Mouse (Mus musculus): Measurements from ENCODE around the gene Foxn2. TPM values are rescaled to one million over a fixed set of nuclear protein-coding genes. Genes with fewer than 3 reads are reported as not detected.

Gene Foxn2
- polyA plus RNA-seq, 1 experiment from 2014 or later: 9.5 TPM

DNA sequence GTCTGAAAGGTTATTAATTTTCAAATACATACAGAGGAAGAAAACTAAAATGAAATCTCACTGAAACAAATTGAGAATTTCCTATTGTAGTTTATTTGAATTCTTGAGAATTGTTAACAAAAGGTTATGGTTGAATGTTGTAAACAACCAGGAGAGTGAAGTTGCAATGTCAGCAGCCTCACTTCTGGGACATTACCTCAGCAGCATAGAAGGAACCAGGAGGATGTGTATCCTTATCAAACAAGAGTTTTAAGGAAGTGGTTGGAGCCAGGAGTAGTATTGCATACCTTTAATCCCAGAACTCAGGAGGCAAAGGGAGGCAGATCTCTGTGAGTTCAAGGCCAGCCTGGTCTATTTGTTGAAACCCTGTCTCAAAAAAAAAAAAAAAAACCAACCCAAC is 37.2 kb downstream of the Foxn2 start:
- no peaks in the 10 kb centered on the region for H3K27me3 ChIP-seq (ENCODE audit: control insufficient read depth, insufficient read depth, low read length)
- no peak overlapping the region for H3K4me2 ChIP-seq (ENCODE audit: low read depth, low read length, severe bottlenecking)
- no peak for DNase-seq (ENCODE audit: low spot score)
- H3K4me1 ChIP-seq (replicated peaks; ENCODE audit: control insufficient read depth, insufficient read depth, low read length): no peaks in the 10 kb centered on the region
- H3K36me3 ChIP-seq (ENCODE audit: control insufficient read depth, insufficient read depth, low read length): no peaks in the 10 kb centered on the region
- H3K4me3 ChIP-seq (ENCODE audit: low read depth, low read length): no peak overlapping the region
- no peak overlapping the region for H3K9ac ChIP-seq (ENCODE audit: low read length)
- no peaks in the 10 kb centered on the region for H3K9me3 ChIP-seq (ENCODE audit: control insufficient read depth, low read length)
- no peak for ATAC-seq (replicated peaks; ENCODE audit: low FRiP score)
- H3K27ac ChIP-seq (ENCODE audit: low read depth, low read length): no peak overlapping the region

DNA sequence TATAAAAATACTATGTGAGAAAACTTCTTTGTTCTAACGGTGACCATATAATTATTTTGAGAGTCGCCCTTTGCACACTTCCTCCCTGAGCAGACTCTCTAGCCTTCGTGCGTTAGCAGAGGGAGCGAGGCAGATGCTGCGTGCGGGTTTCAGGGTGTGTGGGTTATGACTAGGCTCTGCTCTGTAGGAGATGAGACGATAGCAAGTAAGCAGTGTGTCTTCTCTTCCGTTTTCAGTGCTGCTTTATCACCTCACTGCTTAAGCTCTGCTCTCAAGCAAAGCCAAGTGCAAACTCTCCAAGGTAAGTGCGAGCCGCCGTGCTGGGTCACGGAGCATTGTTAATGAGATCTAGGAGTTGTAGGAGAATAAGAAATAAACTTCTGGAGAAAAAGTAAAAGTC is 38.5 kb downstream of the Foxn2 start:
- no peak overlapping the region for H3K4me3 ChIP-seq (ENCODE audit: low read depth, low read length)
- DNase-seq (ENCODE audit: low spot score) (no peak), ATAC-seq (replicated peaks; ENCODE audit: low FRiP score) (no peak)
- WGBS: 87% methylated on average over 13 of the region's 13 CpGs
- H3K27ac ChIP-seq (ENCODE audit: low read depth, low read length): no peak overlapping the region
- H3K9me3 ChIP-seq (ENCODE audit: control insufficient read depth, low read length): no peaks in the 10 kb centered on the region
- H3K4me2 ChIP-seq (ENCODE audit: low read depth, low read length, severe bottlenecking): no peak overlapping the region
- no peak overlapping the region for H3K9ac ChIP-seq (ENCODE audit: low read length)
- no peaks in the 10 kb centered on the region for H3K27me3 ChIP-seq (ENCODE audit: control insufficient read depth, insufficient read depth, low read length)
- H3K36me3 ChIP-seq (ENCODE audit: control insufficient read depth, insufficient read depth, low read length): no peaks in the 10 kb centered on the region
- H3K4me1 ChIP-seq (replicated peaks; ENCODE audit: control insufficient read depth, insufficient read depth, low read length): no peaks in the 10 kb centered on the region

- Histone ChIP-seq H3K4me3 (ENCODE audit: low read depth, low read length) (no peak overlapping the region), H3K36me3 (ENCODE audit: control insufficient read depth, insufficient read depth, low read length) (no peaks in the 10 kb centered on the region), H3K4me2 (ENCODE audit: low read depth, low read length, severe bottlenecking) (no peak overlapping the region), H3K4me1 (replicated peaks; ENCODE audit: control insufficient read depth, insufficient read depth, low read length) (no peaks in the 10 kb centered on the region), H3K27me3 (ENCODE audit: control insufficient read depth, insufficient read depth, low read length) (no peaks in the 10 kb centered on the region), H3K9ac (ENCODE audit: low read length) (no peak overlapping the region), H3K27ac (ENCODE audit: low read depth, low read length) (no peak overlapping the region), H3K9me3 (ENCODE audit: control insufficient read depth, low read length) (no peaks in the 10 kb centered on the region)
- ATAC-seq (replicated peaks; ENCODE audit: low FRiP score) (no peak), DNase-seq (ENCODE audit: low spot score) (no peak)
- 95% methylated on average over 10 of the region's 10 CpGs for WGBS
Measured at GRCm38 (mm10) chr17:88480369-88480768, 39.9 kb downstream of the Foxn2 start.

GRCm38 (mm10) chr17:88481062-88481461 is 40.6 kb downstream of the Foxn2 start:
- Histone ChIP-seq H3K9me3 (ENCODE audit: control insufficient read depth, low read length) (no peaks in the 10 kb centered on the region), H3K9ac (ENCODE audit: low read length) (no peak overlapping the region), H3K4me2 (ENCODE audit: low read depth, low read length, severe bottlenecking) (no peak overlapping the region), H3K27me3 (ENCODE audit: control insufficient read depth, insufficient read depth, low read length) (no peaks in the 10 kb centered on the region), H3K4me1 (replicated peaks; ENCODE audit: control insufficient read depth, insufficient read depth, low read length) (no peaks in the 10 kb centered on the region), H3K4me3 (ENCODE audit: low read depth, low read length) (no peak overlapping the region), H3K27ac (ENCODE audit: low read depth, low read length) (no peak overlapping the region), H3K36me3 (ENCODE audit: control insufficient read depth, insufficient read depth, low read length) (no peaks in the 10 kb centered on the region)
- ATAC-seq (replicated peaks; ENCODE audit: low FRiP score) (no peak), DNase-seq (ENCODE audit: low spot score) (no peak)
- WGBS: 88% methylated on average over 2 of the region's 2 CpGs

DNA sequence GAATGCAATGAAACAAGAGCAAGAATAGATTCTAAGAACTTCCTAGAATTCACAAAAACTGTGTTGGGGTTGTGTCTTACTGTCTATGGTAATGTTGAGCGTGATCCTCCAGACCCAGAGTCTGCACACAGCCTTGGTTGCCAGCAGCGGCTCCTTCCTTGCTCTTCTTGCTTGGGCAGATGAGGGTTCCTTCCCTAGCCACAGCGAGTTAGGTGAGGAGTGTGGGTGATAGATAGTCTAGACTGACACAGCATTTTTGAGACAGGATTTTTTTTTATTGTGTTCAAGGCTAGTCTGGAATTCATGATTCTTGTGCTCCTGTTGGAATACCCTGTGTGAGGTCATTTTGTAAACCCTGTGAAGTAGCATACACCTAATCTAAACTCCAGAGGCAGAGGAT is 41.1 kb downstream of the Foxn2 start:
- Histone ChIP-seq H3K27me3 (ENCODE audit: control insufficient read depth, insufficient read depth, low read length) (no peaks in the 10 kb centered on the region), H3K27ac (ENCODE audit: low read depth, low read length) (no peak overlapping the region), H3K4me2 (ENCODE audit: low read depth, low read length, severe bottlenecking) (no peak overlapping the region), H3K9me3 (ENCODE audit: control insufficient read depth, low read length) (no peaks in the 10 kb centered on the region), H3K4me1 (replicated peaks; ENCODE audit: control insufficient read depth, insufficient read depth, low read length) (no peaks in the 10 kb centered on the region), H3K4me3 (ENCODE audit: low read depth, low read length) (no peak overlapping the region), H3K36me3 (ENCODE audit: control insufficient read depth, insufficient read depth, low read length) (no peaks in the 10 kb centered on the region), H3K9ac (ENCODE audit: low read length) (no peak overlapping the region)
- no peak for DNase-seq (ENCODE audit: low spot score)
- WGBS: 92% methylated on average over 3 of the region's 3 CpGs
- ATAC-seq (replicated peaks; ENCODE audit: low FRiP score): no peak

GRCm38 (mm10) chr17:88484539-88484938 is 44.0 kb downstream of the Foxn2 start:
- ATAC-seq (replicated peaks; ENCODE audit: low FRiP score) (no peak), DNase-seq (ENCODE audit: low spot score) (no peak)
- Histone ChIP-seq H3K4me3 (ENCODE audit: low read depth, low read length) (no peak overlapping the region), H3K27me3 (ENCODE audit: control insufficient read depth, insufficient read depth, low read length) (no peaks in the 10 kb centered on the region), H3K9me3 (ENCODE audit: control insufficient read depth, low read length) (no peaks in the 10 kb centered on the region), H3K9ac (ENCODE audit: low read length) (no peak overlapping the region), H3K27ac (ENCODE audit: low read depth, low read length) (no peak overlapping the region), H3K4me2 (ENCODE audit: low read depth, low read length, severe bottlenecking) (no peak overlapping the region), H3K4me1 (replicated peaks; ENCODE audit: control insufficient read depth, insufficient read depth, low read length) (no peaks in the 10 kb centered on the region), H3K36me3 (ENCODE audit: control insufficient read depth, insufficient read depth, low read length) (no peaks in the 10 kb centered on the region)
- WGBS: 93% methylated on average over 11 of the region's 11 CpGs

- Histone ChIP-seq H3K36me3 (ENCODE audit: control insufficient read depth, insufficient read depth, low read length) (no peaks in the 10 kb centered on the region), H3K27me3 (ENCODE audit: control insufficient read depth, insufficient read depth, low read length) (no peaks in the 10 kb centered on the region), H3K4me2 (ENCODE audit: low read depth, low read length, severe bottlenecking) (no peak overlapping the region), H3K9ac (ENCODE audit: low read length) (no peak overlapping the region), H3K4me3 (ENCODE audit: low read depth, low read length) (no peak overlapping the region), H3K9me3 (ENCODE audit: control insufficient read depth, low read length) (no peaks in the 10 kb centered on the region), H3K27ac (ENCODE audit: low read depth, low read length) (no peak overlapping the region), H3K4me1 (replicated peaks; ENCODE audit: control insufficient read depth, insufficient read depth, low read length) (no peaks in the 10 kb centered on the region)
- DNase-seq (ENCODE audit: low spot score) (no peak), ATAC-seq (replicated peaks; ENCODE audit: low FRiP score) (no peak)
- WGBS: 89% methylated on average over 1 of the region's 1 CpGs
Measured at GRCm38 (mm10) chr17:88484951-88485350, 44.4 kb downstream of the Foxn2 start.

DNA sequence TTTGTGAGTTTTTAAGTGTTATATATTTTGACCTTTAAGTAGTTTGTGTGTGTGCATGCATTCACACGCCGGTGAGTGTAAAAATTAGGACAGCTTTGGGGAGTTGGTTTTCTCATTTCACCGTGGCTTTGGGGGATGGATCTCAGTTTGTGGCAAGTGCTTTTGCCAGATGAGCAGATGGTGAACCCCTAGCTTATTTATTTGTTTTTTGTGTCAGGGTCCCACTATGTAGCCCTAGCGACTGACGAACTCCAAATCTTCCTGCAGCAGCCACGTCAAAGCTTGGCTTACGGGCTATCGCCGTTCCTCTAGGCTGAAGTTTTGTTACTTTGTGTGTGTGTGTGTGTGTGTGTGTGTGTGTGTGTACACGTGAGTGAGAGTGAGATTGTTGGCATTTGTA is 50.0 kb downstream of the Foxn2 start:
- no peak overlapping the region for H3K9ac ChIP-seq (ENCODE audit: low read length)
- H3K9me3 ChIP-seq (ENCODE audit: control insufficient read depth, low read length): no peaks in the 10 kb centered on the region
- no peak for DNase-seq (ENCODE audit: low spot score)
- no peak overlapping the region for H3K4me2 ChIP-seq (ENCODE audit: low read depth, low read length, severe bottlenecking)
- H3K4me1 ChIP-seq (replicated peaks; ENCODE audit: control insufficient read depth, insufficient read depth, low read length): peaks cover 14% of the 10 kb centered on the region
- WGBS: 94% methylated on average over 10 of the region's 10 CpGs
- no peaks in the 10 kb centered on the region for H3K27me3 ChIP-seq (ENCODE audit: control insufficient read depth, insufficient read depth, low read length)
- no peaks in the 10 kb centered on the region for H3K36me3 ChIP-seq (ENCODE audit: control insufficient read depth, insufficient read depth, low read length)
- no peak overlapping the region for H3K27ac ChIP-seq (ENCODE audit: low read depth, low read length)
- no peak overlapping the region for H3K4me3 ChIP-seq (ENCODE audit: low read depth, low read length)
- no peak for ATAC-seq (replicated peaks; ENCODE audit: low FRiP score)

DNA sequence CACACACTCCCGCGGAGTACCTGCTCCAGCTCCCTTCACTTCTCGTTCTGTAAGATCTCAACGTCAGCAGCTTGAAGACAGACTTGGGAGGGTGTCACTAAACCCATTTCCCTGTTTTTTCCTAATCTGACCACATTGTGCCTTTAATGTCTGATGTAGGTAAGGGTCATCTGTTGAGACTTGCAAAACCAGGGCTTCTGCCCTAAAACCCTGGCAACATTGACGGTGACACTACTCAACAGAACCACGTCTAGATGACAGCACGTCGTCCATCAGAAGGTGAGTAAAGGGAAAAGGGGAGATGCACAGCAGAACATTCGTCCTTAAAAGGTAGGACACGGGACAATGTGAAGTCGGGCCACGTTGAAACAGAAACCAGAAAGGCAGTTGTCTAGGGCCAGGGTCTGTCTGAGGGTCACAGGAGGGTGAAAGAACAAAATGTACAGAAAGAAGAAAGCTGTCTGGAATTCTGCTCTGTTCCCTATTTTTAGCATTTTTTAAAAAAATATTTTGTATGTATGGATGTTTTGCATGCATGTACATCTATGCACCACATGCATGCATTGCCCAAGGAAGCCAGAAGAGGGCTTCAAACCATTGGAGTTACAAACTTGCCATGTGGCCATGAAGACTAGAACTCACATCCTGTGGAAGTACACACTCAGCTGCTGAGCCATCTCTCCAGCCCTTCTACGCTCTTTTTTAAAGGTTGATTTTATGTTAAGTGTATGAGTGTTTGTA is 51.0 kb downstream of the Foxn2 start:
- no peak overlapping the region for H3K4me2 ChIP-seq (ENCODE audit: low read depth, low read length, severe bottlenecking)
- no peaks in the 10 kb centered on the region for H3K27me3 ChIP-seq (ENCODE audit: control insufficient read depth, insufficient read depth, low read length)
- 96% methylated on average over 13 of the region's 13 CpGs for WGBS
- no peak overlapping the region for H3K9ac ChIP-seq (ENCODE audit: low read length)
- ATAC-seq (replicated peaks; ENCODE audit: low FRiP score) (no peak), DNase-seq (ENCODE audit: low spot score) (no peak)
- H3K4me3 ChIP-seq (ENCODE audit: low read depth, low read length): no peak overlapping the region
- no peak overlapping the region for H3K27ac ChIP-seq (ENCODE audit: low read depth, low read length)
- no peaks in the 10 kb centered on the region for H3K9me3 ChIP-seq (ENCODE audit: control insufficient read depth, low read length)
- peaks cover 14% of the 10 kb centered on the region for H3K4me1 ChIP-seq (replicated peaks; ENCODE audit: control insufficient read depth, insufficient read depth, low read length)
- no peaks in the 10 kb centered on the region for H3K36me3 ChIP-seq (ENCODE audit: control insufficient read depth, insufficient read depth, low read length)

Measured in forebrain, embryonic 11.5 days (tissue).